Mouse (Mus musculus): ENCODE data around the gene Efcab5.

DNA sequence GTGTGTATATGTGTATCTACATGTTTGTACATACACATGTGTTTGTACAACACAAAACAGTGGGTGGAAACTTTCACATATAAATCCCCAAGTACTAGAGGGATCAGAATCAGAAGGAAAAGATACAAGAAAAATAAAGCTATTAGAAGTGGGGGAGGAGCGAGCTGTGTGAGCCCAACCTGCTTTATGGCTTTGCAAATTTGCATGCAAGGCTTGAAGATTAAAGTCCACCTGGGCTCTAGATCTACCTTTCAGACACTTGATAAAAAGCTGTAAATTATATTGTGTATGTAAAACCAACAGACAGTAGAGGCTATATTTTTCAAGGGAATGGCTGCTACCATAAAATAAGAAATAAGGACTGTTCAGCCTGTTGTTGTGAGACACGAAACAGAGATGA is 6.7 kb downstream of the Efcab5 start:
- TF ChIP-seq POLR2A (IDR thresholded peaks at IDR 0.05; ENCODE audit: borderline replicate concordance, insufficient read depth, low read length), result no peak
- no peak for TF ChIP-seq CTCF (IDR thresholded peaks at IDR 0.05; ENCODE audit: borderline replicate concordance, insufficient read depth, low read depth, low read length)
